Mouse (Mus musculus) testis, adult 2 months (tissue): ENCODE measurements at regions not wholly inside any gene's neighbourhood (a gene's known extent, or its start where the extent isn't known, plus 50 kb on each side); places are given as distances from the start of the nearest gene placed in this dataset.

Source experiments
- H3K27ac ChIP-seq: fragments of 200-500 bp; 2 replicates; pipeline ENCODE4 v1.5.1; 2012; ENCODE audit warnings: low read depth, low read length; ENCODE audit not compliant: control insufficient read depth, insufficient read depth
- H3K27me3 ChIP-seq: fragments of 200-500 bp; 2 replicates; pipeline ENCODE4 v1.6.1; 2012; ENCODE audit warnings: mild to moderate bottlenecking, low read length, moderate library complexity; ENCODE audit not compliant: control insufficient read depth, insufficient read depth
- H3K36me3 ChIP-seq: fragments of 200-500 bp; 2 replicates; pipeline ENCODE4 v1.6.1; 2012; ENCODE audit warnings: mild to moderate bottlenecking, low read length; ENCODE audit not compliant: control insufficient read depth, insufficient read depth
- H3K4me1 ChIP-seq: fragments of 200-500 bp; 2 replicates; pipeline ENCODE4 v1.6.1; 2012; ENCODE audit warnings: low read length; ENCODE audit not compliant: control insufficient read depth, insufficient read depth
- H3K4me3 ChIP-seq: fragments of 200-500 bp; 2 replicates; pipeline ENCODE4 v1.5.1; 2012; ENCODE audit warnings: low read depth, mild to moderate bottlenecking, low read length, moderate library complexity, mixed read lengths; ENCODE audit not compliant: control insufficient read depth
- CTCF ChIP-seq: fragments of 200-500 bp; IDR thresholded peaks from 2 replicates; pipeline ENCODE4 v1.5.1; 2012; ENCODE audit warnings: low read depth, mild to moderate bottlenecking, inconsistent platforms, low read length, moderate library complexity; ENCODE audit not compliant: control insufficient read depth, insufficient read depth, insufficient replicate concordance
- POLR2A ChIP-seq: fragments of 200-500 bp; IDR thresholded peaks from 2 replicates; pipeline ENCODE4 v1.6.1; 2012; ENCODE audit warnings: low read depth, mild to moderate bottlenecking, inconsistent platforms, low read length, moderate library complexity; ENCODE audit not compliant: control insufficient read depth

GRCm38 (mm10) chr1:90467646-90468045, 135.1 kb upstream of the Cops8 start:
- Histone ChIP-seq H3K4me1 (no peaks in the 10 kb centered on the region), H3K36me3 (no peaks in the 10 kb centered on the region), H3K27ac (no peak overlapping the region), H3K27me3 (no peaks in the 10 kb centered on the region), H3K4me3 (no peak overlapping the region)
- TF ChIP-seq CTCF, result no peak
- TF ChIP-seq POLR2A, result no peak

- Histone ChIP-seq H3K4me1 (no peaks in the 10 kb centered on the region), H3K27me3 (no peaks in the 10 kb centered on the region), H3K27ac (no peak overlapping the region), H3K4me3 (no peak overlapping the region), H3K36me3 (no peaks in the 10 kb centered on the region)
- TF ChIP-seq POLR2A (no peak), CTCF (no peak)
Measured at GRCm38 (mm10) chr1:90470996-90471395, 131.8 kb upstream of the Cops8 start.

- H3K36me3 ChIP-seq, result no peaks in the 10 kb centered on the region
- TF ChIP-seq CTCF (no peak), POLR2A (no peak)
- H3K4me1 ChIP-seq, result no peaks in the 10 kb centered on the region
- H3K27me3 ChIP-seq, result no peaks in the 10 kb centered on the region
- H3K27ac ChIP-seq, result no peak overlapping the region
- no peak overlapping the region for H3K4me3 ChIP-seq
Measured at GRCm38 (mm10) chr1:90471806-90472205, 131.0 kb upstream of the Cops8 start.

GRCm38 (mm10) chr1:90475060-90475813, 127.5 kb upstream of the Cops8 start:
- Histone ChIP-seq H3K4me3 (no peak overlapping the region), H3K27me3 (no peaks in the 10 kb centered on the region), H3K36me3 (no peaks in the 10 kb centered on the region), H3K4me1 (no peaks in the 10 kb centered on the region), H3K27ac (no peak overlapping the region)
- TF ChIP-seq CTCF, result no peak

GRCm38 (mm10) chr1:90476556-90477243, 126.1 kb upstream of the Cops8 start:
- no peak overlapping the region for H3K27ac ChIP-seq
- no peaks in the 10 kb centered on the region for H3K27me3 ChIP-seq
- H3K4me1 ChIP-seq, result no peaks in the 10 kb centered on the region
- H3K4me3 ChIP-seq, result no peak overlapping the region
- H3K36me3 ChIP-seq, result no peaks in the 10 kb centered on the region
- TF ChIP-seq CTCF (no peak), POLR2A (no peak)

- H3K4me3 ChIP-seq, result no peak overlapping the region
- H3K36me3 ChIP-seq, result no peaks in the 10 kb centered on the region
- H3K27ac ChIP-seq, result no peak overlapping the region
- no peaks in the 10 kb centered on the region for H3K27me3 ChIP-seq
- TF ChIP-seq POLR2A (no peak), CTCF (peak; percentile 33; the same call in 1 of the 2 replicates)
- H3K4me1 ChIP-seq, result no peaks in the 10 kb centered on the region
Measured at GRCm38 (mm10) chr1:90478839-90479238, 123.9 kb upstream of the Cops8 start.

- Histone ChIP-seq H3K4me1 (no peaks in the 10 kb centered on the region), H3K27me3 (no peaks in the 10 kb centered on the region), H3K36me3 (no peaks in the 10 kb centered on the region), H3K27ac (no peak overlapping the region), H3K4me3 (no peak overlapping the region)
- TF ChIP-seq CTCF, result no peak
- TF ChIP-seq POLR2A, result no peak
Measured at GRCm38 (mm10) chr1:90481247-90481646, 121.5 kb upstream of the Cops8 start.

- TF ChIP-seq CTCF (no peak), POLR2A (no peak)
- H3K4me3 ChIP-seq, result no peak overlapping the region
- H3K27ac ChIP-seq, result no peak overlapping the region
Measured at GRCm38 (mm10) chr1:90481708-90482107, 121.1 kb upstream of the Cops8 start.

More at GRCm38 (mm10) chr1:90481708-90482107, 121.1 kb upstream of the Cops8 start:
- Histone ChIP-seq H3K4me1 (no peaks in the 10 kb centered on the region), H3K27me3 (no peaks in the 10 kb centered on the region), H3K36me3 (no peaks in the 10 kb centered on the region)
